Comparison of ENCODE assay signal across 13 mouse cellular contexts in genomic region chr17:88980708-88981355, GRCm38 (mm10).
"Had no signal": no experiment of that assay in that cellular context is flagged by ENCODE, and none has a peak within 500 bp of the region (broad histone marks: within the 10 kb centered on the region; RNA-seq: fewer than 3 reads in every experiment).

No protein-coding gene starts in this region.

- DNase-seq: lung, adult 18-20 months; lung, embryonic 14.5 days; lung, postnatal 14 days; lung, postnatal 36 days; right cerebral cortex, adult 18-20 months; right cerebral cortex, postnatal 25 days; right cerebral cortex, postnatal 4 days; spleen, adult 18-20 months; thymus, adult 2 months; thymus, postnatal 25 days; thymus, postnatal 4 days had no signal

- ATAC-seq: midbrain, embryonic 13.5 days; midbrain, embryonic 15.5 days had no signal
